Mouse (Mus musculus): ENCODE results near the gene Supt6.

DNA sequence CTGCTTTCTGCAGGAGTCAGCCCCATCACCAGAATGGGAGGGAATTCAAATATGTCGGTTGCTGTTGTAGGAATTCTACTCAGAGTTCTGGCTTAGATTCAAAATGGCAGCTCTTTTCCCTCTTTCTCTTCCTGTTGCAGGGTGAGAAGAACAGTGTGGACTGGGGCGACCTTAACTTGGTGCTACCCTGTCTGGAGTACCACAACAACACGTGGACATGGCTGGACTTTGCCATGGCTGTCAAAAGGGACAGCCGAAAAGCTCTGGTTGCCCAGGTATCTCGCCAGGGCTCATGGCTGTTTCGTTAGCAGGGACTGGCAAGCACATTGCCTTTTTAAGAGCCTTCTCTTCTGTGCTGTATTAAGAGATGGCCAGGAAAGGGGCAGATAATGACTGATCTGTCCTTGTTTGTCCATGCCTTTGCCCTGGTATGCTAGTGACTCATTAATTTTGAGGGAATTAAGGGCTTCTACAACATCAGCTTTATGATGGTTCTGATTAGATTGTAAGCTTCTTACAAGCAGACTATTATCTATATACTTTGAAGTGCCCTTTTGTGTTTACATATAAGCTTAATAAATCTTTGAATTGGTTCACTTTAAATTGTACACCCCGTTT, 43.5 kb upstream of the Supt6 start:
- TF ChIP-seq EP300 (optimal IDR thresholded peaks at IDR 0.05), result no peak
- no peak for TF ChIP-seq CTCF (IDR thresholded peaks at IDR 0.05; ENCODE audit: low read depth)
